Mouse (Mus musculus) brain, embryonic 14.5 days (tissue): Measurements from ENCODE around the gene Cpne4.

Source experiments
- CTCF ChIP-seq: fragments of 200-500 bp; IDR thresholded peaks from 2 replicates; pipeline ENCODE4 v1.5.1; 2012; ENCODE audit warnings: inconsistent platforms, mild to moderate bottlenecking, moderate library complexity, borderline replicate concordance; ENCODE audit not compliant: insufficient read depth, insufficient read length; ENCODE audit errors: extremely low read depth
- POLR2A ChIP-seq: fragments of 200-500 bp; IDR thresholded peaks from 2 replicates; pipeline ENCODE4 v1.6.1; 2012; ENCODE audit warnings: mild to moderate bottlenecking, inconsistent platforms, borderline replicate concordance; ENCODE audit not compliant: poor library complexity, insufficient read depth, insufficient read length, severe bottlenecking; ENCODE audit errors: extremely low read depth

DNA sequence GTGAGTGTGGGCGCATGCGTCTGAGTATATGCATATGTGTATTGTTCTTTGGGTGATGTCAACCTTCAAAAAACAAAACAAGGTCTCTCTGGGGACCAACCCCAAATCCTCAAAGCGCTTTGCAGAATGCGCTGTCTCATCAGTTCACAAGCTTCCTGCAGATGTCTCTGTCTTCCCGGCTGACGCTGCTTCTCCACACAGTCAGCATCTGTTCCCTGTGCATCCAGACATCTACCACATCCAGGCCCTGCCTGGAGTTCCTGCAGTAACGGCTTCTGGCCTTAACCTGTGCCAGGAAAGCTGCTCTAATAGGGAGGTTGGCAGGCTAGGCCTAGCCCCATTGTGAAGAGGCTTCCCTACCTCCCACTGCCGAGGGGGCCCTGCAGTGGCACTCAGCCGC, 381.7 kb downstream of the Cpne4 start:
- TF ChIP-seq CTCF: no peak
- no peak for TF ChIP-seq POLR2A
